Mouse (Mus musculus): ENCODE data around the gene Lipa. TPM values are rescaled to one million over a fixed set of nuclear protein-coding genes. Genes with fewer than 3 reads are reported as not detected.

The Lipa gene
- 116 TPM for polyA plus RNA-seq (2017; shearing (Covaris generic))

DNA sequence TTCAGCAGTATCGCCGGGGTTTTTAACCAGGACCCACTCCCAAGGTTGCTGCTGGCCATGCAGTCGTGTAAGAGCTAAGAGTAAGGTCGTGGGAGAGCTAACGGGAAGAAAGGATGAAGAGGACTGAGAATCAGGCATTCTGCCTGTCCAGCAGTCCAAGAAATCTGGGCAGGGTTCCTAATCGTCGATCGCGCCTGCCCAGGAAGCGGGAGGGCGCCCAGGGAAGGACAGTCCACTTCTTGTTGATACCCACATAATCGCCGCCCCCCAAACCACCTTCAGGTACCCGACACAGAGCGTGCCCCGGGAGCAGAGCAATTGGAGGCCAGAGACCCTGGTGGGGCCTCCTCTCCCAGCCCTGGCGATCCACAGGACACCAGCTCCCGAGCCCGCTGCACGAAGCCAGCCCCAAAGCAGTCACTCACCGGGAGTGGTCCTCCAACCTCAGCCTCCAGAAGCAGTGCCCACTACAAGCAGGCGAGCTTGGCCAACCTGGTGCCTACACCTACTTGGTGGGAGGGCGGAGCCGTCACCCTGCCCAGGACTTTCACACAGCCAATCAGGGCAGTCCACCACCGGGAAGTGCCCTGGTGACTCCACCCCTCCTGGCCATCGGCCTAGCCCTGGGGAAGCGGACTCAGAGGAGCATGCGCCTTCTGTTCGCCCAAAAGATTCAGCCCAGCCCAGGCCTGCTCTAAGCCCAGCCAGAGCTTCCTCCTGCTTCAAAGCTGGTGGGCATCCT is at the start of gene Lipa:
Gene Lipa (minus strand): TSS at position 534 of the 742 bp plus-strand sequence.

DNA sequence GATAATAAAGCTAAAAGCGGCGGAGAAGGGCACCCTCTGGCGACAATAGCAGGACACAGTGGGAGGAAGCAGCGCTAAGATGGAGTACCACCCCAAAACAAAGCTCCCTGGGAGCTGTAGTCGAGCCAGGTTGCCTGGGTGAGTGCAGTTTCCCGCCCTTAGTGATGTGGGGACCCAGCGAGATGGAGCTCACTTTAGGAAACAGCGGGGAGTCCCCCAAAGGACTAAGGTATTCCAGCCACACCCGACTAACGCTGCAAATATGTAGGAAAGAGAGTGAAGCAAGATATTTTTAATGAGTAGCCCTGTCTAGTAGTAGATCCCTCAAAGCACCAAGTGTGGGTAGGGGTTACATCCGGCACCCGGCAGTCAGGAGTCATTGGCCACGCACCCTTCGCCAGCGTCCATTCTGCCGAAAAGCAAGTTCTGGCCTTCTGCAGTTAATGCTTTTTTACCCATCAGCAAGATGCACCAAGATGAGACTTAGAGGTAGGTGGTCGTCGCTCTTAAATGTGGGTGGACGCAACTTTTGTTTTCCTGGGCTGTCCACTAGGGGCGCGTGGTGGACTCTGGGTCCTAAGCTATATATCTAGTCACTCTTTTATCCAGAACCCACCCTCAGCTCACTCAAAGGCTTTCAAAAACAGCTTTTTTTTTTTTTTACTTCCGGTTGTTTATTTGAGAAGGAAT is 23.4 kb upstream of the Lipa start, which contains the start of gene Ifit2:
Gene Ifit2 (plus strand): TSS at position 161 of the 690 bp plus-strand sequence.

DNA sequence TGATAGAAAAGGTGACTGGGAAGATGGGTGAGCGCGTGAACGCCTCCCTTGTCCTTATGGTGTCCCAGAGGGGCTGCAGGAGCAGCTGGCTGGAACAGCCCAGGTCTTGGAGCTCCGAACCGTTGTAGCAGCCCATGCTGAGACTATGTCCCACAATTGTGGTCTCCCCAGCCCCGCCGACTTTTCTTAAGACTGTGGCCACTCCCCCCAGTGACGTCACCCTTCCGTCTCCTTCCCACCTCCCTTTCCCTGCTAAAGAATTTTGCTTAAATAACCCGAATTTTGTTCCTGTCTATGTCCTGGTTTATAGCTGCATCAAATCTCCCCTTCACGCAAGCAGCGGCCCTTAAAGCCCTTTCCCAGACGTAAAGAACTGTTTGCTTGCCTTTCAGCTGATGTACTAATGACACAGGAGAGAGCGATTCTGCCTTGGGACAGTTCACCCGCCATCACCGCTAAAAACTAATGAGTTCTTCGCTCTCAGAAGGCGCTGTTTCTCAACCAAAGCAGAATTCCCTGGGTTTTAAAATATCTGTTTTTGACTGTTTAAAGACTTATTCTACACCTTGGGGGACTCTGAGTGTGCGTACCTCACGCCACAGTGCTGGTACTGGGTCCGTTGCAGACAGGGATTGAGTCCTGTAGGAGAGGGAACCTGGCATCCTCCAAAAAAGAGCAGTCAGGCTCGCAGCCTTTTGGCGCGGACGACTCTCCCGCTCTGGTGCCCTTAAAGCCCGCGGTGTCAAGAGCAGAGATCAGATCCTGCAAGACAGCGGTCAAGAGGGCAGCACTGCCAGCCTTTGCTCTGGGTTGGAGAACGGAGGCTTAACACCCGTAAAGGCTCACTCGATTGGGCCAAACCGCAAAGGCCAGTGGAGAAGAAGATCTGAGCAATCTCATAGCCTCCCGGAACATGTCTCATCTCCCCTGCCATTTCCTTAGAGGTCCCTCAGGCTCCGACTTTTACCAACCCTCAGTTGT is 52.0 kb downstream of the Lipa start, which contains the start of gene Ch25h:
Gene Ch25h (minus strand): TSS at position 174 of the 981 bp plus-strand sequence.

Other genes with a start within 250 kb of the Lipa start
- 106 TPM for gene Fas, start 236.8 kb downstream of the Lipa start, polyA plus RNA-seq (2017; shearing (Covaris generic))
- gene Ch25h, start 52.3 kb downstream of the Lipa start, polyA plus RNA-seq (2017; shearing (Covaris generic)), result not detected
- gene Ifit2, start 23.2 kb upstream of the Lipa start, polyA plus RNA-seq (2017; shearing (Covaris generic)), result 43.5 TPM
- gene Ifit3, start 56.1 kb upstream of the Lipa start, polyA plus RNA-seq (2017; shearing (Covaris generic)), result 51.8 TPM
- gene Ifit1bl1, start 74.5 kb upstream of the Lipa start, polyA plus RNA-seq (2017; shearing (Covaris generic)), result 109 TPM
- gene Ifit3b, start 80.5 kb upstream of the Lipa start, polyA plus RNA-seq (2017; shearing (Covaris generic)), result 8.1 TPM
- 2.2 TPM for gene Ifit1bl2, start 113.3 kb upstream of the Lipa start, polyA plus RNA-seq (2017; shearing (Covaris generic))
- 57.9 TPM for gene Ifit1, start 113.4 kb upstream of the Lipa start, polyA plus RNA-seq (2017; shearing (Covaris generic))
- not detected for gene Slc16a12, start 219.8 kb upstream of the Lipa start, polyA plus RNA-seq (2017; shearing (Covaris generic))